In the genomic region with DNA sequence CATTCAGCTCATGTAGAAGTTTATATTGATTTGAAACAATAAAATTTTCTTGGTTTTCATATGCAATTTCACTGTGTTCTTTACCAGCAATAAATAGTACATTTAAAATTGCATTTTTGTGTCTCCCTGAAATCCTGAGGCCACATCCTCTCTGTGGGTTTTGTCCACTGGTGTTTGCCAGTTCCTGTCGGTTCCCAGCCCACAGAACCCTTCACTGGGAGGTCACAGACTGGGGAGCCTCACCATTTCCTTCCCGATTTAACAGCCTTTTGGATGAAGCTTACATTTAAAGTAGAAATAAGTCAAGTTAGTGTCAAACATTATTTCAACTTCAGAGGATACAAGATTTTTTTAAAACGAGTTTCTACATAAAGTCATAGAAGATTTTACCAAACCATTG, we compare ENCODE assay signal across 12 mouse cellular contexts. TPM values are rescaled to one million over a fixed set of nuclear protein-coding genes. Genes with fewer than 3 reads are reported as not detected.
"Had no signal": no experiment of that assay in that cellular context is flagged by ENCODE, and none has a peak within 500 bp of the region (broad histone marks: within the 10 kb centered on the region; RNA-seq: fewer than 3 reads in every experiment).

No protein-coding gene starts in this region.

RNA-seq across cellular contexts. Expression of a gene that starts 0.9 kb away (rescaled TPM):
- total RNA-seq: forebrain, postnatal 0 days; gastrocnemius, adult 18-20 months; gastrocnemius, adult 2 months; gastrocnemius, adult 8-10 months; gastrocnemius, postnatal 10 days; gastrocnemius, postnatal 14 days; gastrocnemius, postnatal 25 days; gastrocnemius, postnatal 36 days; gastrocnemius, postnatal 4 days; heart, adult 18-20 months; heart, adult 2 months; heart, adult 8-10 months had no signal

RNA-seq across cellular contexts. Expression of a gene that starts 26.2 kb away (rescaled TPM):
- total RNA-seq: forebrain, postnatal 0 days; gastrocnemius, adult 18-20 months; gastrocnemius, adult 2 months; gastrocnemius, adult 8-10 months; gastrocnemius, postnatal 10 days; gastrocnemius, postnatal 14 days; gastrocnemius, postnatal 25 days; gastrocnemius, postnatal 36 days; gastrocnemius, postnatal 4 days; heart, adult 18-20 months; heart, adult 2 months; heart, adult 8-10 months had no signal

RNA-seq across cellular contexts. Expression of a gene that starts 36.4 kb away (rescaled TPM):
- total RNA-seq: forebrain, postnatal 0 days; gastrocnemius, adult 18-20 months; gastrocnemius, adult 2 months; gastrocnemius, adult 8-10 months; gastrocnemius, postnatal 10 days; gastrocnemius, postnatal 14 days; gastrocnemius, postnatal 25 days; gastrocnemius, postnatal 36 days; gastrocnemius, postnatal 4 days; heart, adult 18-20 months; heart, adult 2 months had no signal

RNA-seq across cellular contexts. Expression of a gene that starts 44.9 kb away (rescaled TPM):
- total RNA-seq: gastrocnemius, adult 18-20 months; gastrocnemius, adult 2 months; gastrocnemius, adult 8-10 months; gastrocnemius, postnatal 14 days; gastrocnemius, postnatal 25 days; gastrocnemius, postnatal 36 days; gastrocnemius, postnatal 4 days; heart, adult 18-20 months; heart, adult 2 months; heart, adult 8-10 months had no signal
